Mouse (Mus musculus) hindbrain, postnatal 0 days (tissue): ENCODE data around the gene Kng1. TPM values are rescaled to one million over a fixed set of nuclear protein-coding genes. Genes with fewer than 3 reads are reported as not detected.

Source experiments
- ATAC-seq: fragments of 200-750 bp; cut with Nextera tagmentation; 2 replicates; pipeline ENCODE4 v1.8.0; 2017; ENCODE audit warnings: mild to moderate bottlenecking, moderate TSS enrichment, moderate library complexity
- DNase-seq: peaks from one replicate; pipeline ENCODE4 v3.0.0-alpha.2; 2015; ENCODE audit warnings: low spot score
- H3K27ac ChIP-seq: fragments of 300-500 bp; sonication (generic); 2 replicates; pipeline ENCODE4 v1.5.1; 2014; ENCODE audit warnings: mild to moderate bottlenecking
- H3K27me3 ChIP-seq: fragments of 300-500 bp; sonication (generic); 2 replicates; pipeline ENCODE4 v1.6.1; 2014; ENCODE audit warnings: low read length, mixed read lengths; ENCODE audit not compliant: insufficient read depth
- H3K36me3 ChIP-seq: fragments of 300-500 bp; sonication (generic); 2 replicates; pipeline ENCODE4 v1.6.1; 2014; ENCODE audit warnings: low read length, mixed read lengths; ENCODE audit not compliant: insufficient read depth
- H3K4me1 ChIP-seq: fragments of 300-500 bp; sonication (generic); 2 replicates; pipeline ENCODE4 v1.6.1; 2014; ENCODE audit warnings: antibody characterized with exemption, low read length, mixed read lengths; ENCODE audit not compliant: insufficient read depth
- H3K4me2 ChIP-seq: fragments of 300-500 bp; sonication (generic); 2 replicates; pipeline ENCODE4 v1.6.1; 2014; ENCODE audit warnings: low read depth, mild to moderate bottlenecking, low read length, moderate library complexity, mixed read lengths
- H3K4me3 ChIP-seq: fragments of 300-500 bp; sonication (generic); 2 replicates; pipeline ENCODE4 v1.5.1; 2014; ENCODE audit warnings: low read length
- H3K9ac ChIP-seq: fragments of 300-500 bp; sonication (generic); replicated peaks from 2 replicates; pipeline ENCODE4 v1.6.1; 2014; ENCODE audit warnings: mild to moderate bottlenecking, low read length, moderate library complexity, mixed read lengths
- H3K9me3 ChIP-seq: fragments of 300-500 bp; sonication (generic); 2 replicates; pipeline ENCODE4 v1.6.1; 2016; ENCODE audit warnings: low read length, mixed read lengths
- CTCF ChIP-seq: IDR thresholded peaks from 2 replicates; pipeline ENCODE4 v1.5.1; 2016; ENCODE audit warnings: antibody characterized with exemption, control low read depth, low read depth
- WGBS: fragments of 180-500 bp; shearing (Covaris S2); extraction: QIAGEN DNeasy Blood & Tissue Kit; methylation state at CpG from one replicate; pipeline ENCODE4 v1.1.7; 2014; 5-methylcytosine and 5-hydroxymethylcytosine counted together
- microRNA-seq, 2 experiments: library from miRNA; unstranded; fragments of <30 nt; microRNA quantifications; one replicate each; pipeline ENCODE4; 2016
- polyA plus RNA-seq: library from polyadenylated mRNA; unstranded; fragments of >200 nt; fragmentation: Nextera tagmentation; extraction: Ambion mirVana; gene quantifications from 2 replicates; pipeline ENCODE4 v1.2.1, GENCODE M21; 2015
- total RNA-seq: library from RNA; depleted of rRNA; stranded (reverse); fragments of >200 nt; gene quantifications from 2 replicates; pipeline ENCODE4 v1.2.3, GENCODE M21; 2014; rRNA removed

The Kng1 gene
- total and polyA plus RNA-seq, 2 experiments from 2014 or later = 0.16 TPM; not detected in 1

DNA sequence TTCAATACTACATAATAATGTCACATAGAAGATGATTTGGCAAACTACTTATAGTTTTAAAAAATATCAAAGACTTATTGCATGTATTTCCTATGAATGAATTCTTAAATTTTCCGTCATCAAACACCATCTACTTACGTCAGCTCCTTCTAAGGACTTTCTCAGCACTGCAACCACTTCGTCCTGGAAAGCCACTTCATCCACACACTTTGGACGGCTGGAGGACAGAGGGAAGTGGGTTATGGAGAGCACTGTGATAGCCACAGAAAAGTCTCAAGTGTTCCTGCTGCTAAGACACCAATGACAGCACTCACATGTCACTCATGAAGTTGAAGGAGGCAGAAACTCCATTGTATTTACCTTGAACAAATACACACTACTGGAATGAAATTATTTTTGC, 66.7 kb downstream of the Kng1 start:
- H3K4me1 ChIP-seq = peaks cover 5% of the 10 kb centered on the region; the same call in 1 of the 2 replicates
- H3K9me3 ChIP-seq = no peaks in the 10 kb centered on the region
- H3K27me3 ChIP-seq = no peaks in the 10 kb centered on the region
- H3K4me3 ChIP-seq = no peak overlapping the region
- no peak overlapping the region for H3K9ac ChIP-seq
- DNase-seq = no peak
- no peak overlapping the region for H3K4me2 ChIP-seq
- ATAC-seq = no peak
- WGBS = 91% methylated on average over 4 of the region's 4 CpGs
- peaks cover 5% of the 10 kb centered on the region; the same call in 1 of the 2 replicates for H3K36me3 ChIP-seq
- no peak for TF ChIP-seq CTCF
- H3K27ac ChIP-seq = no peak overlapping the region

- peak overlapping the region; percentile 99 for H3K27ac ChIP-seq
- no peak for DNase-seq
- no peaks in the 10 kb centered on the region for H3K27me3 ChIP-seq
- WGBS = 1% methylated on average over 4 of the region's 4 CpGs
- ATAC-seq = no peak; the same call in 1 of the 2 replicates
- no peaks in the 10 kb centered on the region for H3K36me3 ChIP-seq
- H3K4me3 ChIP-seq = peak overlapping the region; percentile 80
- H3K4me2 ChIP-seq = peak overlapping the region; percentile 96
- no peaks in the 10 kb centered on the region for H3K9me3 ChIP-seq
- peaks cover 5% of the 10 kb centered on the region; the same call in 1 of the 2 replicates for H3K4me1 ChIP-seq
- no peak for TF ChIP-seq CTCF
- peak overlapping the region; percentile 90 for H3K9ac ChIP-seq
These were observed 69.6 kb downstream of the Kng1 start for GRCm38 (mm10) chr16:23127311-23127672.

- under 1% methylated on average over 51 of the region's 51 CpGs for WGBS
- peak; percentile 69 for TF ChIP-seq CTCF
These were observed 70.2 kb downstream of the Kng1 start, which contains the start of gene Rfc4 for GRCm38 (mm10) chr16:23127673-23128375. Rfc4 (minus strand) TSS chr16:23127737.

DNA sequence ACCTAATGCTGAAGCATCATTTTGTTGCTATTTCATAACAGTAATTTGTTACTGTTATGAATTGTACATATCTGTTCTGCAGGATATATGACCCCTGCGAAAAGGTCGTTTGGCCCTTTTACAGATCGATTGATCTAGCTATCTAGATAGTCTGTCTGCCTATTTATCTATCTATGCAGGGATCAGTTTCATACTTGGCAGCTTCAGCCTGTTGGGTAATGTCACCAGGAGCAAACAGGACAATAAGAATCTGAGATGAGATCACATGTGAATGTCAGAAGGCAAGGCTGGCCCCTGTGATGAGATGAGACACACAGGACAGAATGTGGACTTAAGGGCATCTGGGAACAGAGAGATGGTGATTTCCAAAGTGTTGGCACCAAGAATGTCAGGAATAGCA, 72.6 kb downstream of the Kng1 start:
- Histone ChIP-seq H3K36me3 (no peaks in the 10 kb centered on the region), H3K4me3 (no peak overlapping the region), H3K4me2 (no peak overlapping the region), H3K27ac (no peak overlapping the region), H3K9ac (no peak overlapping the region), H3K27me3 (no peaks in the 10 kb centered on the region), H3K9me3 (no peaks in the 10 kb centered on the region), H3K4me1 (peaks cover 5% of the 10 kb centered on the region; the same call in 1 of the 2 replicates)
- TF ChIP-seq CTCF = no peak
- DNase-seq = no peak
- 89% methylated on average over 3 of the region's 3 CpGs for WGBS
- ATAC-seq = no peak

More at GRCm38 (mm10) chr16:23127673-23128375, 70.2 kb downstream of the Kng1 start, which contains the start of gene Rfc4:
- peak within 1 kb of the TSS; percentile 99 for H3K27ac ChIP-seq
- no peaks in the 10 kb centered on the region for H3K9me3 ChIP-seq
- peak; percentile 97 for DNase-seq
- no peaks in the 10 kb centered on the region for H3K27me3 ChIP-seq
- peaks cover 5% of the 10 kb centered on the region; the same call in 1 of the 2 replicates for H3K4me1 ChIP-seq
- no peaks in the 10 kb centered on the region for H3K36me3 ChIP-seq
- H3K4me3 ChIP-seq = peak within 1 kb of the TSS; percentile 80
- peak within 1 kb of the TSS; percentile 96 for H3K4me2 ChIP-seq
- H3K9ac ChIP-seq = peak within 1 kb of the TSS; percentile 90
- peak; percentile 95 for ATAC-seq

Small RNA genes lying within 50 kb of the gene (microRNA-seq; reads per million reads assigned to microRNA genes)
- gene Gm49346 = 0 to 0.35 reads per million in 2 experiments

Other genes with a start within 250 kb of the Kng1 start
- gene Crygs, start 246.3 kb upstream of the Kng1 start, total RNA-seq = not detected in 2 replicates
- 0.28 and 0.35 TPM in 2 replicates for gene Crygs, start 246.3 kb upstream of the Kng1 start, polyA plus RNA-seq
- 13.2 and 16.9 TPM in 2 replicates for gene Tbccd1, start 200.2 kb upstream of the Kng1 start, total RNA-seq
- gene Tbccd1, start 200.2 kb upstream of the Kng1 start, polyA plus RNA-seq = 17.2 and 17.5 TPM in 2 replicates
- gene Dnajb11, start 200.0 kb upstream of the Kng1 start, total RNA-seq = 41.2 and 58.9 TPM in 2 replicates
- gene Dnajb11, start 200.0 kb upstream of the Kng1 start, polyA plus RNA-seq = 86.9 and 87.1 TPM in 2 replicates
- not detected in 2 replicates for gene Ahsg, start 166.6 kb upstream of the Kng1 start, total RNA-seq
- gene Ahsg, start 166.6 kb upstream of the Kng1 start, polyA plus RNA-seq = not detected in 2 replicates
- gene Fetub, start 139.5 kb upstream of the Kng1 start, total RNA-seq = not detected in 2 replicates
- 0.10 TPM in 1 of 2 replicates, not detected in the other for gene Fetub, start 139.5 kb upstream of the Kng1 start, polyA plus RNA-seq
- not detected in 2 replicates for gene Hrg, start 106.8 kb upstream of the Kng1 start, total RNA-seq
- not detected in 2 replicates for gene Hrg, start 106.8 kb upstream of the Kng1 start, polyA plus RNA-seq
- gene Kng2, start 28.4 kb upstream of the Kng1 start, total RNA-seq = not detected in 2 replicates
- 0.11 TPM in 2 replicates for gene Kng2, start 28.4 kb upstream of the Kng1 start, polyA plus RNA-seq
- 490 and 513 TPM in 2 replicates for gene Eif4a2, start 49.6 kb downstream of the Kng1 start, total RNA-seq
- gene Eif4a2, start 49.6 kb downstream of the Kng1 start, polyA plus RNA-seq = 260 and 265 TPM in 2 replicates
- gene Rfc4, start 69.9 kb downstream of the Kng1 start, total RNA-seq = 8.6 and 22.1 TPM in 2 replicates
- gene Rfc4, start 69.9 kb downstream of the Kng1 start, polyA plus RNA-seq = 31.6 and 35.7 TPM in 2 replicates
- gene Adipoq, start 88.7 kb downstream of the Kng1 start, total RNA-seq = not detected in 2 replicates
- not detected in 2 replicates for gene Adipoq, start 88.7 kb downstream of the Kng1 start, polyA plus RNA-seq
- 23.9 and 39.9 TPM in 2 replicates for gene St6gal1, start 166.9 kb downstream of the Kng1 start, total RNA-seq
- 10.4 and 11.6 TPM in 2 replicates for gene St6gal1, start 166.9 kb downstream of the Kng1 start, polyA plus RNA-seq